Mouse (Mus musculus) forebrain, postnatal 0 days (tissue): ENCODE measurements at regions not wholly inside any gene's neighbourhood (a gene's known extent, or its start where the extent isn't known, plus 50 kb on each side); places are given as distances from the start of the nearest gene placed in this dataset.

ENCODE experiments used
- ATAC-seq: fragments of 200-750 bp; cut with Nextera tagmentation; 2 replicates; pipeline ENCODE4 v1.8.0; 2017; ENCODE audit warnings: mild to moderate bottlenecking, moderate library complexity
- DNase-seq: peaks from one replicate; pipeline ENCODE4 v3.0.0-alpha.2; 2015
- H3K27ac ChIP-seq: fragments of 300-500 bp; sonication (generic); 2 replicates; pipeline ENCODE4 v1.5.1; 2014; ENCODE audit warnings: low read depth, mild to moderate bottlenecking, antibody characterized with exemption, low read length, moderate library complexity, mixed read lengths
- H3K27me3 ChIP-seq: fragments of 300-500 bp; sonication (generic); 2 replicates; pipeline ENCODE4 v1.6.1; 2014; ENCODE audit warnings: mild to moderate bottlenecking, low read length, mixed read lengths; ENCODE audit not compliant: insufficient read depth
- H3K36me3 ChIP-seq: fragments of 300-500 bp; sonication (generic); 2 replicates; pipeline ENCODE4 v1.6.1; 2014; ENCODE audit warnings: mild to moderate bottlenecking, moderate library complexity; ENCODE audit not compliant: insufficient read depth
- H3K4me1 ChIP-seq: fragments of 300-500 bp; sonication (generic); 2 replicates; pipeline ENCODE4 v1.6.1; 2014; ENCODE audit warnings: antibody characterized with exemption; ENCODE audit not compliant: insufficient read depth
- H3K4me2 ChIP-seq: fragments of 300-500 bp; sonication (generic); 2 replicates; pipeline ENCODE4 v1.6.1; 2014; ENCODE audit warnings: low read depth, mild to moderate bottlenecking, moderate library complexity
- H3K4me3 ChIP-seq: fragments of 300-500 bp; sonication (generic); 2 replicates; pipeline ENCODE4 v1.5.1; 2014; ENCODE audit warnings: low read depth, low read length, mixed read lengths
- H3K9ac ChIP-seq: fragments of 300-500 bp; sonication (generic); 2 replicates; pipeline ENCODE4 v1.6.1; 2014; ENCODE audit warnings: mild to moderate bottlenecking
- H3K9me3 ChIP-seq: fragments of 300-500 bp; sonication (generic); 2 replicates; pipeline ENCODE4 v1.6.1; 2016; ENCODE audit warnings: low read length
- CTCF ChIP-seq: sonication (generic); IDR thresholded peaks from 2 replicates; pipeline ENCODE4 v1.5.1; 2016; ENCODE audit warnings: antibody characterized with exemption, control low read depth, low read depth
- WGBS: fragments of 180-500 bp; shearing (Covaris S2); extraction: QIAGEN DNeasy Blood & Tissue Kit; methylation state at CpG from one replicate; pipeline ENCODE4 v1.1.7; 2014; 5-methylcytosine and 5-hydroxymethylcytosine counted together

- Histone ChIP-seq H3K36me3 (no peaks in the 10 kb centered on the region), H3K27me3 (no peaks in the 10 kb centered on the region), H3K4me2 (no peak overlapping the region), H3K27ac (no peak overlapping the region), H3K4me1 (no peaks in the 10 kb centered on the region), H3K9me3 (no peaks in the 10 kb centered on the region), H3K4me3 (no peak overlapping the region), H3K9ac (no peak overlapping the region)
- 0 out of 2 replicates have a peak, but pooled peaks have one; percentile 3 for TF ChIP-seq CTCF
- ATAC-seq (no peak), DNase-seq (no peak)
- 78% methylated on average over 5 of the region's 5 CpGs for WGBS
Measured at GRCm38 (mm10) chr7:129142599-129142949, 114.3 kb upstream of the Plpp4 start.

- TF ChIP-seq CTCF, result no peak
- Histone ChIP-seq H3K4me1 (no peaks in the 10 kb centered on the region), H3K9me3 (no peaks in the 10 kb centered on the region), H3K9ac (no peak overlapping the region), H3K4me3 (no peak overlapping the region), H3K27ac (no peak overlapping the region), H3K27me3 (no peaks in the 10 kb centered on the region), H3K36me3 (no peaks in the 10 kb centered on the region), H3K4me2 (no peak overlapping the region)
- WGBS, result 70% methylated on average over 2 of the region's 2 CpGs
- ATAC-seq (no peak), DNase-seq (no peak)
Measured at GRCm38 (mm10) chr7:129155577-129155976, 101.3 kb upstream of the Plpp4 start.

DNA sequence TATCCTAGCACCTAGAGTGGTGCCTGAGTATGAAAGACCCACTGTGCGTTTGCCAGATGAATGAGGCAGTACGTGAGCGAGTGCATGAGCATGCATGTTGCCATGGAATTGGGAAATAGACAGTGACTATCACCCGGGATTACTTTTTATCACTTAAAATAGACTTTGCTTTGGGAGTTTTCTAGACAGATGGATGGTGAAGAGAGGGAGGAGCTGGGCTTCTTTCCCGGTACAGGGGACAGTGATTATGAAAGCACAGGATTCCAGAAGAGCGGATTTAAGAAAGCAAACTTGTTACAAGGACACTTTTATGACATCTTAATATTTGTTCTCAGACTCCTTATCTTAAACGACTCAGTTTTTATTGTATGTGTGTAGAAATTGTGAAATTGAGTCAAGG lies 86.9 kb upstream of the Plpp4 start:
- H3K4me3 ChIP-seq, result no peak overlapping the region
- no peak for TF ChIP-seq CTCF
- no peak overlapping the region for H3K27ac ChIP-seq
- no peak overlapping the region for H3K4me2 ChIP-seq
- DNase-seq (no peak), ATAC-seq (no peak)
- H3K27me3 ChIP-seq, result no peaks in the 10 kb centered on the region
- no peaks in the 10 kb centered on the region for H3K4me1 ChIP-seq
- H3K9ac ChIP-seq, result no peak overlapping the region
- 84% methylated on average over 7 of the region's 7 CpGs for WGBS
- H3K9me3 ChIP-seq, result no peaks in the 10 kb centered on the region
- H3K36me3 ChIP-seq, result no peaks in the 10 kb centered on the region

GRCm38 (mm10) chr7:129190933-129191332 lies 65.9 kb upstream of the Plpp4 start:
- ATAC-seq (no peak), DNase-seq (no peak)
- TF ChIP-seq CTCF, result no peak
- no peaks in the 10 kb centered on the region for H3K27me3 ChIP-seq
- no peaks in the 10 kb centered on the region for H3K9me3 ChIP-seq
- 80% methylated on average over 1 of the region's 1 CpGs for WGBS
- H3K4me2 ChIP-seq, result no peak overlapping the region
- no peaks in the 10 kb centered on the region for H3K4me1 ChIP-seq
- no peak overlapping the region for H3K27ac ChIP-seq
- H3K4me3 ChIP-seq, result no peak overlapping the region
- no peak overlapping the region for H3K9ac ChIP-seq
- H3K36me3 ChIP-seq, result no peaks in the 10 kb centered on the region

DNA sequence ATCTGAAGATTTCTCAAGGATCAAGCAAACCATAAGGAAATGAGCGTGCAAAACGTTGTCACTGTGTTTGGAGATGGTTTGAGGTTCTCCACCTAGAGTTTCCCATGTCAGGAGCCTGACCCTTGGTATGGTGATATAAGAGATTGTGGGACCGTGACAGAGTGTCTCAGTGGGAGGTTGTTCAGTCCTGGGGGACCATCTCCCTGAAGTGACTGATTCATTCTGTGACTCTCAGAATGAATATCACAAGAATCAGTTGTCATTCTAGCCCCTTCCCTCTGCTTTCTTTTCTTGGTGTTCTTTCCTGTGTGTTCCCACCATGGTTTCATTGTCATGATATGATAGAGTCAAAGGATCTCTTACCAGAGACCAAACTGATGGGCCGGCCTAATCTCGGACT lies 49.8 kb upstream of the Plpp4 start:
- 92% methylated on average over 5 of the region's 5 CpGs for WGBS
- H3K27me3 ChIP-seq, result no peaks in the 10 kb centered on the region
- no peak for TF ChIP-seq CTCF

More for the DNA sequence above, 49.8 kb upstream of the Plpp4 start:
- DNase-seq (no peak), ATAC-seq (no peak)
- no peak overlapping the region for H3K4me2 ChIP-seq
- no peak overlapping the region for H3K9ac ChIP-seq
- H3K4me1 ChIP-seq, result no peaks in the 10 kb centered on the region
- no peak overlapping the region for H3K4me3 ChIP-seq
- H3K36me3 ChIP-seq, result no peaks in the 10 kb centered on the region
- H3K27ac ChIP-seq, result no peak overlapping the region
- no peaks in the 10 kb centered on the region for H3K9me3 ChIP-seq
